Mouse (Mus musculus) heart, adult 2 months (tissue): ENCODE measurements at regions not wholly inside any gene's neighbourhood (a gene's known extent, or its start where the extent isn't known, plus 50 kb on each side); places are given as distances from the start of the nearest gene placed in this dataset.
A peak's percentile ranks its signal among the peaks of the same experiment; 100 is the strongest.

Source experiments
- CTCF ChIP-seq: fragments of 200-600 bp; IDR thresholded peaks from 2 replicates; pipeline ENCODE4 v1.8.1; 2022; ENCODE audit warnings: antibody characterized with exemption, mild to moderate bottlenecking, moderate library complexity
- POLR2A ChIP-seq: fragments of 200-500 bp; IDR thresholded peaks from 2 replicates; pipeline ENCODE4 v1.6.1; 2011; ENCODE audit warnings: mild to moderate bottlenecking, low read depth, low read length, control low read depth; ENCODE audit not compliant: insufficient read depth

- no peak for TF ChIP-seq POLR2A
- TF ChIP-seq CTCF, result peak; percentile 26; the same call in 1 of the 2 replicates
Measured at GRCm38 (mm10) chr1:190541892-190542291, 369.7 kb downstream of the Rps6kc1 start.
